Mouse (Mus musculus) limb, embryonic 10.5 days (tissue): ENCODE results near the gene Zdbf2. TPM values are rescaled to one million over a fixed set of nuclear protein-coding genes. Genes with fewer than 3 reads are reported as not detected.

Experiments
- DNase-seq: peaks from one replicate; pipeline ENCODE4 v3.0.0-alpha.2; 2017; ENCODE audit warnings: low spot score
- H3K27ac ChIP-seq: fragments of 300-500 bp; sonication (generic); 2 replicates; pipeline ENCODE4 v1.5.1; 2016; ENCODE audit warnings: mild to moderate bottlenecking
- H3K27me3 ChIP-seq: fragments of 300-500 bp; sonication (generic); 2 replicates; pipeline ENCODE4 v1.6.1; 2016; ENCODE audit warnings: low read depth, mild to moderate bottlenecking; ENCODE audit not compliant: poor library complexity, severe bottlenecking
- H3K36me3 ChIP-seq: fragments of 300-500 bp; sonication (generic); 2 replicates; pipeline ENCODE4 v1.6.1; 2016; ENCODE audit warnings: mild to moderate bottlenecking, moderate library complexity
- H3K4me1 ChIP-seq: fragments of 300-500 bp; sonication (generic); 2 replicates; pipeline ENCODE4 v1.6.1; 2016
- H3K4me3 ChIP-seq: fragments of 300-500 bp; sonication (generic); 2 replicates; pipeline ENCODE4 v1.5.1; 2016; ENCODE audit warnings: mild to moderate bottlenecking, moderate library complexity
- H3K9me3 ChIP-seq: fragments of 300-500 bp; sonication (generic); replicated peaks from 2 replicates; pipeline ENCODE4 v1.6.1; 2016; ENCODE audit warnings: mild to moderate bottlenecking
- WGBS: fragments of 180-500 bp; shearing (Covaris S2); methylation state at CpG from one replicate; pipeline ENCODE4 v1.1.7; 2016; 5-methylcytosine and 5-hydroxymethylcytosine counted together
- polyA plus RNA-seq: library from polyadenylated mRNA; unstranded; fragments of >200 nt; fragmentation: Nextera tagmentation; extraction: Ambion mirVana; gene quantifications from 2 replicates; pipeline ENCODE4 v1.2.1, GENCODE M21; 2016

Gene Zdbf2
- 10.9 and 12.8 TPM in 2 replicates for polyA plus RNA-seq

GRCm38 (mm10) chr1:63272741-63273338, at the start of gene Zdbf2:
TSS of gene Zdbf2 (plus strand) at chr1:63273265.
- H3K4me1 ChIP-seq: peaks cover 9% of the 10 kb centered on the region
- peaks cover 92% of the 10 kb centered on the region for H3K27me3 ChIP-seq
- WGBS: under 1% methylated on average over 45 of the region's 49 CpGs
- H3K4me3 ChIP-seq: peak within 1 kb of the TSS; percentile 71
- H3K9me3 ChIP-seq: no peaks in the 10 kb centered on the region
- DNase-seq: peak; percentile 84
- H3K36me3 ChIP-seq: no peaks in the 10 kb centered on the region
- H3K27ac ChIP-seq: peak within 1 kb of the TSS; percentile 93

GRCm38 (mm10) chr1:63225009-63225408, 48.1 kb upstream of the Zdbf2 start:
- Histone ChIP-seq H3K4me1 (peaks cover 4% of the 10 kb centered on the region; the same call in 1 of the 2 replicates), H3K27ac (no peak overlapping the region), H3K9me3 (no peaks in the 10 kb centered on the region), H3K27me3 (no peaks in the 10 kb centered on the region), H3K4me3 (no peak overlapping the region), H3K36me3 (no peaks in the 10 kb centered on the region)
- WGBS: 75% methylated on average over 4 of the region's 4 CpGs
- DNase-seq: no peak

GRCm38 (mm10) chr1:63225890-63226289, 47.2 kb upstream of the Zdbf2 start:
- H3K9me3 ChIP-seq: no peaks in the 10 kb centered on the region
- no peaks in the 10 kb centered on the region for H3K36me3 ChIP-seq
- H3K27ac ChIP-seq: no peak overlapping the region
- peaks cover 4% of the 10 kb centered on the region; the same call in 1 of the 2 replicates for H3K4me1 ChIP-seq
- H3K27me3 ChIP-seq: no peaks in the 10 kb centered on the region
- no peak overlapping the region for H3K4me3 ChIP-seq
- 7% methylated on average over 7 of the region's 7 CpGs for WGBS
- peak; percentile 59 for DNase-seq

GRCm38 (mm10) chr1:63227241-63227640, 45.8 kb upstream of the Zdbf2 start:
- Histone ChIP-seq H3K4me3 (no peak overlapping the region), H3K27me3 (no peaks in the 10 kb centered on the region), H3K9me3 (no peaks in the 10 kb centered on the region), H3K36me3 (no peaks in the 10 kb centered on the region), H3K27ac (no peak overlapping the region), H3K4me1 (peaks cover 4% of the 10 kb centered on the region; the same call in 1 of the 2 replicates)
- no peak for DNase-seq
- 69% methylated on average over 5 of the region's 5 CpGs for WGBS

- no peaks in the 10 kb centered on the region for H3K36me3 ChIP-seq
- DNase-seq: no peak
- no peaks in the 10 kb centered on the region for H3K9me3 ChIP-seq
- no peak overlapping the region for H3K27ac ChIP-seq
- H3K4me3 ChIP-seq: no peak overlapping the region
- H3K27me3 ChIP-seq: peaks cover 10% of the 10 kb centered on the region; the same call in 1 of the 2 replicates
- peaks cover 8% of the 10 kb centered on the region for H3K4me1 ChIP-seq
- 38% methylated on average over 5 of the region's 5 CpGs for WGBS
Measured at GRCm38 (mm10) chr1:63237371-63237770, 35.7 kb upstream of the Zdbf2 start.

GRCm38 (mm10) chr1:63239305-63239704, 33.8 kb upstream of the Zdbf2 start:
- Histone ChIP-seq H3K4me3 (no peak overlapping the region), H3K36me3 (no peaks in the 10 kb centered on the region), H3K9me3 (no peaks in the 10 kb centered on the region), H3K27me3 (peaks cover 19% of the 10 kb centered on the region; the same call in 1 of the 2 replicates), H3K27ac (no peak overlapping the region), H3K4me1 (peaks cover 8% of the 10 kb centered on the region)
- DNase-seq: no peak
- 60% methylated on average over 4 of the region's 4 CpGs for WGBS

- Histone ChIP-seq H3K9me3 (no peaks in the 10 kb centered on the region), H3K27me3 (peaks cover 21% of the 10 kb centered on the region; the same call in 1 of the 2 replicates), H3K4me3 (no peak overlapping the region), H3K4me1 (peaks cover 8% of the 10 kb centered on the region), H3K27ac (no peak overlapping the region), H3K36me3 (no peaks in the 10 kb centered on the region)
- DNase-seq: no peak
- 80% methylated on average over 8 of the region's 8 CpGs for WGBS
Measured at GRCm38 (mm10) chr1:63239751-63240150, 33.3 kb upstream of the Zdbf2 start.

GRCm38 (mm10) chr1:63243854-63244253, 29.2 kb upstream of the Zdbf2 start:
- H3K27me3 ChIP-seq: peaks cover 55% of the 10 kb centered on the region
- no peak overlapping the region for H3K4me3 ChIP-seq
- no peak overlapping the region for H3K27ac ChIP-seq
- DNase-seq: no peak
- peaks cover 11% of the 10 kb centered on the region for H3K4me1 ChIP-seq
- H3K9me3 ChIP-seq: no peaks in the 10 kb centered on the region
- WGBS: 55% methylated on average over 4 of the region's 4 CpGs
- no peaks in the 10 kb centered on the region for H3K36me3 ChIP-seq

- peaks cover 16% of the 10 kb centered on the region for H3K4me1 ChIP-seq
- H3K27me3 ChIP-seq: peaks cover 83% of the 10 kb centered on the region
- WGBS: 2% methylated on average over 16 of the region's 16 CpGs
- peak overlapping the region; percentile 48 for H3K4me3 ChIP-seq
- H3K27ac ChIP-seq: peak overlapping the region; percentile 84
- DNase-seq: peak; percentile 81
- H3K36me3 ChIP-seq: no peaks in the 10 kb centered on the region
- no peaks in the 10 kb centered on the region for H3K9me3 ChIP-seq
Measured at GRCm38 (mm10) chr1:63246862-63247521, 26.1 kb upstream of the Zdbf2 start.

- H3K9me3 ChIP-seq: no peaks in the 10 kb centered on the region
- peak overlapping the region; percentile 48 for H3K4me3 ChIP-seq
- DNase-seq: peak; percentile 72
- WGBS: 1% methylated on average over 18 of the region's 18 CpGs
- H3K4me1 ChIP-seq: peaks cover 17% of the 10 kb centered on the region
- H3K27ac ChIP-seq: peak overlapping the region; percentile 84
- H3K36me3 ChIP-seq: no peaks in the 10 kb centered on the region
- peaks cover 92% of the 10 kb centered on the region for H3K27me3 ChIP-seq
Measured at GRCm38 (mm10) chr1:63247831-63248359, 25.2 kb upstream of the Zdbf2 start.

GRCm38 (mm10) chr1:63248360-63248851, 24.7 kb upstream of the Zdbf2 start:
- WGBS: 2% methylated on average over 44 of the region's 44 CpGs
- peaks cover 93% of the 10 kb centered on the region for H3K27me3 ChIP-seq
- no peaks in the 10 kb centered on the region for H3K9me3 ChIP-seq
- H3K4me1 ChIP-seq: peaks cover 19% of the 10 kb centered on the region
- H3K27ac ChIP-seq: peak overlapping the region; percentile 84
- DNase-seq: no peak
- H3K36me3 ChIP-seq: no peaks in the 10 kb centered on the region
- H3K4me3 ChIP-seq: peak overlapping the region; percentile 48

- DNase-seq: no peak
- Histone ChIP-seq H3K4me3 (no peak overlapping the region), H3K27ac (no peak overlapping the region), H3K9me3 (no peaks in the 10 kb centered on the region), H3K4me1 (peaks cover 19% of the 10 kb centered on the region), H3K27me3 (peaks cover 94% of the 10 kb centered on the region), H3K36me3 (no peaks in the 10 kb centered on the region)
- WGBS: 53% methylated on average over 4 of the region's 4 CpGs
Measured at GRCm38 (mm10) chr1:63249261-63249660, 23.8 kb upstream of the Zdbf2 start.
